Mouse (Mus musculus) stomach, postnatal 0 days (tissue): Measurements from ENCODE around the gene Psap. TPM values are rescaled to one million over a fixed set of nuclear protein-coding genes. Genes with fewer than 3 reads are reported as not detected.
"Not testable (repeated sequence)": the region's sequence is repeated elsewhere in the genome, so short reads cannot be mapped to it uniquely, and the experiment has no call there.

Experiments
- ATAC-seq: fragments of 200-750 bp; cut with Nextera tagmentation; 2 replicates; pipeline ENCODE4 v1.8.0; 2017; ENCODE audit not compliant: low FRiP score, low TSS enrichment
- DNase-seq: peaks from one replicate; pipeline ENCODE4 v3.0.0-alpha.2; 2016; ENCODE audit warnings: low spot score
- H3K27ac ChIP-seq: fragments of 300-500 bp; sonication (generic); replicated peaks from 2 replicates; pipeline ENCODE4 v1.5.1; 2014; ENCODE audit warnings: mild to moderate bottlenecking, control low read depth
- H3K27me3 ChIP-seq: fragments of 300-500 bp; sonication (generic); 2 replicates; pipeline ENCODE4 v1.6.1; 2014; ENCODE audit warnings: low read length; ENCODE audit not compliant: control insufficient read depth, insufficient read depth
- H3K36me3 ChIP-seq: fragments of 300-500 bp; sonication (generic); 2 replicates; pipeline ENCODE4 v1.6.1; 2014; ENCODE audit warnings: low read length, mixed read lengths; ENCODE audit not compliant: control insufficient read depth, insufficient read depth
- H3K4me1 ChIP-seq: fragments of 300-500 bp; sonication (generic); replicated peaks from 2 replicates; pipeline ENCODE4 v1.6.1; 2014; ENCODE audit warnings: antibody characterized with exemption; ENCODE audit not compliant: control insufficient read depth, insufficient read depth
- H3K4me2 ChIP-seq: fragments of 300-500 bp; sonication (generic); replicated peaks from 2 replicates; pipeline ENCODE4 v1.6.1; 2014; ENCODE audit warnings: low read depth, mild to moderate bottlenecking, control low read depth, moderate library complexity
- H3K4me3 ChIP-seq: fragments of 300-500 bp; sonication (generic); 2 replicates; pipeline ENCODE4 v1.5.1; 2014; ENCODE audit warnings: low read depth, low read length, control low read depth
- H3K9ac ChIP-seq: fragments of 300-500 bp; sonication (generic); 2 replicates; pipeline ENCODE4 v1.6.1; 2014; ENCODE audit warnings: mild to moderate bottlenecking, low read length, control low read depth, mixed read lengths
- H3K9me3 ChIP-seq: fragments of 300-500 bp; sonication (generic); 2 replicates; pipeline ENCODE4 v1.6.1; 2016; ENCODE audit warnings: low read length; ENCODE audit not compliant: control insufficient read depth
- CTCF ChIP-seq: IDR thresholded peaks from 2 replicates; pipeline ENCODE4 v1.5.1; 2016; ENCODE audit warnings: antibody characterized with exemption, low read depth, mild to moderate bottlenecking, moderate library complexity
- EP300 ChIP-seq: optimal IDR thresholded peaks from 2 replicates; pipeline ENCODE3; 2016; ENCODE audit warnings: antibody characterized with exemption
- WGBS: fragments of 180-500 bp; shearing (Covaris S2); extraction: QIAGEN DNeasy Blood & Tissue Kit; methylation state at CpG from one replicate; pipeline ENCODE4 v1.1.7; 2014; 5-methylcytosine and 5-hydroxymethylcytosine counted together
- polyA plus RNA-seq: library from polyadenylated mRNA; unstranded; fragments of >200 nt; fragmentation: Nextera tagmentation; extraction: Ambion mirVana; gene quantifications from 2 replicates; pipeline ENCODE4 v1.2.1, GENCODE M21; 2015

The Psap gene
- polyA plus RNA-seq: 128 and 129 TPM in 2 replicates

GRCm38 (mm10) chr10:60277207-60278005, at the start of gene Psap:
Gene Psap (plus strand): TSS chr10:60277627.
- DNase-seq (peak; percentile 95), ATAC-seq (peak; percentile 90)
- H3K27ac ChIP-seq: peak within 1 kb of the TSS; percentile 93
- H3K9me3 ChIP-seq: no peaks in the 10 kb centered on the region
- no peaks in the 10 kb centered on the region for H3K36me3 ChIP-seq
- peak within 1 kb of the TSS; percentile 85 for H3K4me3 ChIP-seq
- H3K4me1 ChIP-seq: peaks cover 19% of the 10 kb centered on the region
- peak within 1 kb of the TSS; percentile 91 for H3K9ac ChIP-seq
- peak within 1 kb of the TSS; percentile 95 for H3K4me2 ChIP-seq
- no peaks in the 10 kb centered on the region for H3K27me3 ChIP-seq
- WGBS: 2% methylated on average over 54 of the region's 54 CpGs
- TF ChIP-seq CTCF (peak; percentile 33), EP300 (no peak)

- no peaks in the 10 kb centered on the region for H3K36me3 ChIP-seq
- no peak for TF ChIP-seq EP300
- TF ChIP-seq CTCF: no peak
- no peak for ATAC-seq
- WGBS: 73% methylated on average over 4 of the region's 4 CpGs
- H3K9ac ChIP-seq: no peak overlapping the region
- H3K27me3 ChIP-seq: no peaks in the 10 kb centered on the region
- H3K27ac ChIP-seq: no peak overlapping the region
- H3K9me3 ChIP-seq: no peaks in the 10 kb centered on the region
- no peak overlapping the region for H3K4me2 ChIP-seq
- DNase-seq: no peak
- H3K4me1 ChIP-seq: no peaks in the 10 kb centered on the region
- H3K4me3 ChIP-seq: no peak overlapping the region
Observed at GRCm38 (mm10) chr10:60227666-60228065, 49.8 kb upstream of the Psap start.

GRCm38 (mm10) chr10:60229113-60229512, 48.3 kb upstream of the Psap start:
- Histone ChIP-seq H3K4me2 (no peak overlapping the region), H3K9ac (no peak overlapping the region), H3K27ac (no peak overlapping the region), H3K36me3 (no peaks in the 10 kb centered on the region), H3K4me3 (no peak overlapping the region), H3K27me3 (no peaks in the 10 kb centered on the region), H3K4me1 (no peaks in the 10 kb centered on the region), H3K9me3 (no peaks in the 10 kb centered on the region)
- TF ChIP-seq EP300: no peak
- no peak for TF ChIP-seq CTCF
- ATAC-seq (no peak), DNase-seq (no peak)
- 84% methylated on average over 6 of the region's 6 CpGs for WGBS

- Histone ChIP-seq H3K4me3 (no peak overlapping the region), H3K4me2 (no peak overlapping the region), H3K27ac (peak overlapping the region; percentile 80), H3K27me3 (no peaks in the 10 kb centered on the region), H3K9me3 (no peaks in the 10 kb centered on the region), H3K4me1 (no peaks in the 10 kb centered on the region), H3K9ac (no peak overlapping the region), H3K36me3 (no peaks in the 10 kb centered on the region)
- WGBS: 46% methylated on average over 6 of the region's 6 CpGs
- no peak for DNase-seq
- no peak for TF ChIP-seq CTCF
- no peak for TF ChIP-seq EP300
- no peak for ATAC-seq
Observed at GRCm38 (mm10) chr10:60230321-60231088, 46.9 kb upstream of the Psap start.

GRCm38 (mm10) chr10:60234006-60234405, 43.4 kb upstream of the Psap start:
- Histone ChIP-seq H3K4me2 (no peak overlapping the region), H3K4me1 (no peaks in the 10 kb centered on the region), H3K9ac (no peak overlapping the region), H3K9me3 (no peaks in the 10 kb centered on the region), H3K4me3 (no peak overlapping the region), H3K27me3 (no peaks in the 10 kb centered on the region), H3K36me3 (no peaks in the 10 kb centered on the region), H3K27ac (no peak overlapping the region)
- DNase-seq (no peak), ATAC-seq (no peak)
- WGBS: 67% methylated on average over 9 of the region's 9 CpGs
- no peak for TF ChIP-seq EP300
- peak; percentile 23; the same call in 1 of the 2 replicates for TF ChIP-seq CTCF

- not testable (repeated sequence) for H3K27me3 ChIP-seq, H3K4me1 ChIP-seq, H3K4me3 ChIP-seq, ATAC-seq, H3K9me3 ChIP-seq, H3K4me2 ChIP-seq, H3K27ac ChIP-seq, DNase-seq, H3K36me3 ChIP-seq, H3K9ac ChIP-seq
- 92% methylated on average over 6 of the region's 6 CpGs for WGBS
Observed at GRCm38 (mm10) chr10:60235876-60236275, 41.6 kb upstream of the Psap start.
